Mouse (Mus musculus) A20 (cell line): ENCODE results near the gene Meis3.

Source experiments
- DNase-seq: peaks from one replicate; pipeline ENCODE4 v3.0.0-alpha.2; 2011; ENCODE audit warnings: low read depth, low spot score

Meis3 gene

GRCm38 (mm10) chr7:16208781-16209665 lies 34.1 kb downstream of the Meis3 start:
- DNase-seq: no peak

- DNase-seq: no peak
These were observed 36.0 kb downstream of the Meis3 start for GRCm38 (mm10) chr7:16210862-16211365.

GRCm38 (mm10) chr7:16213196-16213595 lies 38.3 kb downstream of the Meis3 start:
- no peak for DNase-seq

GRCm38 (mm10) chr7:16213986-16214385 lies 39.1 kb downstream of the Meis3 start:
- no peak for DNase-seq

- DNase-seq: peak; percentile 99
These were observed 46.8 kb downstream of the Meis3 start, which contains the start of gene Dhx34 for GRCm38 (mm10) chr7:16221582-16222272. Gene Dhx34, minus strand, starts transcription at chr7:16222037.

- no peak for DNase-seq
These were observed 55.0 kb downstream of the Meis3 start for GRCm38 (mm10) chr7:16229869-16230268.
